Mouse (Mus musculus) CH12.LX (cell line): ENCODE measurements around the gene Lgals2.

Experiments used
- CTCF ChIP-seq, 2 experiments: IDR thresholded peaks in 1 of 2; conservative IDR thresholded peaks in 1 of 2; 2 replicates each; pipeline ENCODE4 v1.5.1; 2011 to 2012; ENCODE audit warnings: low read depth in 2 of 2, low read length in 2 of 2, improper control_type of control experiment in 1 of 2, inconsistent platforms in 1 of 2, mild to moderate bottlenecking in 1 of 2, moderate library complexity in 1 of 2
- JUN ChIP-seq: IDR thresholded peaks from 2 replicates; pipeline ENCODE4 v1.6.1; 2011; ENCODE audit warnings: low read depth, mild to moderate bottlenecking, low read length, improper control_type of control experiment, moderate library complexity; ENCODE audit not compliant: insufficient read depth
- MAZ ChIP-seq: IDR thresholded peaks from 2 replicates; pipeline ENCODE4 v1.6.1; 2012; ENCODE audit warnings: low read depth, mild to moderate bottlenecking, inconsistent platforms, low read length, improper control_type of control experiment, moderate library complexity
- NELFE ChIP-seq: IDR thresholded peaks from 2 replicates; pipeline ENCODE4 v1.6.1; 2011; ENCODE audit warnings: low read depth, low read length, improper control_type of control experiment
- NRF1 ChIP-seq: IDR thresholded peaks from 2 replicates; pipeline ENCODE4 v1.6.1; 2014; ENCODE audit warnings: low read depth, mild to moderate bottlenecking, inconsistent platforms, low read length, improper control_type of control experiment, moderate library complexity
- POLR2A ChIP-seq: IDR thresholded peaks from 2 replicates; pipeline ENCODE4 v1.6.1; 2011; ENCODE audit warnings: low read depth, mild to moderate bottlenecking, improper control_type of control experiment, low read length
- SMC3 ChIP-seq: IDR thresholded peaks from 2 replicates; pipeline ENCODE4 v1.6.1; 2011; ENCODE audit warnings: low read depth, low read length, improper control_type of control experiment
- USF1 ChIP-seq: IDR thresholded peaks from 2 replicates; pipeline ENCODE4 v1.6.1; 2014; ENCODE audit warnings: low read depth, mild to moderate bottlenecking, inconsistent platforms, low read length, improper control_type of control experiment

DNA sequence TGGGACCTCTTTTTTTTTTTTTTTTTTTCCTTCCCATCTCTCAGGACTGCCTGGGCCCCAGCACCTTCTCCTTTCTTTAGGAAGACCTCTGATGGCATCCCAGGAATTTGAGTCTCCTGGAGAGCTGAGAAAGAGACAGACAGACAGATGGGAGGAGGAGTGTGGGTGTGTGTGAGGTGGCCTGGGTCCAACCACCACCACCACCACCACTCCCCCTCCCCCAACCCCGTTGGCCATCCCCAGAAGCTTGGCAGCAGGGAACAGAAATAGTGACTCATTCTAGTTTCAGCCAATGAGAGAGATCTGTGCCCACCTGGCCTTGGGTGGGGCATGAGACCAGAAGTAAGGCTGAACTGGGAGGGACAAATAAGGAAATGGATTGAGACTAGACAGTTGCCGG, 48.7 kb downstream of the Lgals2 start:
- TF ChIP-seq POLR2A (no peak), NRF1 (no peak), CTCF (conservative IDR thresholded peaks at IDR 0.05 in 1 of 2, IDR thresholded peaks at IDR 0.05 in 1 of 2; ENCODE audit: low read depth in 2 of 2, low read length in 2 of 2) (no peak), NELFE (no peak), MAZ (no peak), USF1 (no peak), SMC3 (no peak), JUN (no peak)
